Mouse (Mus musculus) midbrain, embryonic 12.5 days (tissue): ENCODE measurements around the gene Cript. TPM values are rescaled to one million over a fixed set of nuclear protein-coding genes. Genes with fewer than 3 reads are reported as not detected.

ENCODE experiments used
- ATAC-seq: fragments of 200-750 bp; cut with Nextera tagmentation; 2 replicates; pipeline ENCODE4 v1.8.0; 2017; ENCODE audit warnings: low read depth, moderate TSS enrichment, moderate library complexity; ENCODE audit not compliant: low FRiP score
- H3K27ac ChIP-seq: fragments of 300-500 bp; sonication (generic); replicated peaks from 2 replicates; pipeline ENCODE4 v1.5.1; 2016; ENCODE audit warnings: mild to moderate bottlenecking
- H3K27me3 ChIP-seq: fragments of 300-500 bp; sonication (generic); 2 replicates; pipeline ENCODE4 v1.6.1; 2016; ENCODE audit warnings: mild to moderate bottlenecking
- H3K36me3 ChIP-seq: fragments of 300-500 bp; sonication (generic); 2 replicates; pipeline ENCODE4 v1.6.1; 2016
- H3K4me1 ChIP-seq: fragments of 300-500 bp; sonication (generic); 2 replicates; pipeline ENCODE4 v1.6.1; 2016
- H3K4me2 ChIP-seq: fragments of 300-500 bp; sonication (generic); replicated peaks from 2 replicates; pipeline ENCODE4 v1.6.1; 2016; ENCODE audit warnings: mild to moderate bottlenecking, moderate library complexity
- H3K4me3 ChIP-seq: fragments of 300-500 bp; sonication (generic); 2 replicates; pipeline ENCODE4 v1.5.1; 2016; ENCODE audit warnings: mild to moderate bottlenecking
- H3K9ac ChIP-seq: fragments of 300-500 bp; sonication (generic); replicated peaks from 2 replicates; pipeline ENCODE4 v1.6.1; 2016; ENCODE audit warnings: mild to moderate bottlenecking, moderate library complexity
- H3K9me3 ChIP-seq: fragments of 300-500 bp; sonication (generic); 2 replicates; pipeline ENCODE4 v1.6.1; 2016; ENCODE audit warnings: mild to moderate bottlenecking
- WGBS: fragments of 180-500 bp; shearing (Covaris S2); methylation state at CpG from one replicate; pipeline ENCODE4 v1.1.7; 2016; 5-methylcytosine and 5-hydroxymethylcytosine counted together
- polyA plus RNA-seq: library from polyadenylated mRNA; unstranded; fragments of >200 nt; fragmentation: Nextera tagmentation; extraction: Ambion mirVana; gene quantifications from 2 replicates; pipeline ENCODE4 v1.2.1, GENCODE M21; 2016

The Cript gene
- 194 and 209 TPM in 2 replicates for polyA plus RNA-seq

DNA sequence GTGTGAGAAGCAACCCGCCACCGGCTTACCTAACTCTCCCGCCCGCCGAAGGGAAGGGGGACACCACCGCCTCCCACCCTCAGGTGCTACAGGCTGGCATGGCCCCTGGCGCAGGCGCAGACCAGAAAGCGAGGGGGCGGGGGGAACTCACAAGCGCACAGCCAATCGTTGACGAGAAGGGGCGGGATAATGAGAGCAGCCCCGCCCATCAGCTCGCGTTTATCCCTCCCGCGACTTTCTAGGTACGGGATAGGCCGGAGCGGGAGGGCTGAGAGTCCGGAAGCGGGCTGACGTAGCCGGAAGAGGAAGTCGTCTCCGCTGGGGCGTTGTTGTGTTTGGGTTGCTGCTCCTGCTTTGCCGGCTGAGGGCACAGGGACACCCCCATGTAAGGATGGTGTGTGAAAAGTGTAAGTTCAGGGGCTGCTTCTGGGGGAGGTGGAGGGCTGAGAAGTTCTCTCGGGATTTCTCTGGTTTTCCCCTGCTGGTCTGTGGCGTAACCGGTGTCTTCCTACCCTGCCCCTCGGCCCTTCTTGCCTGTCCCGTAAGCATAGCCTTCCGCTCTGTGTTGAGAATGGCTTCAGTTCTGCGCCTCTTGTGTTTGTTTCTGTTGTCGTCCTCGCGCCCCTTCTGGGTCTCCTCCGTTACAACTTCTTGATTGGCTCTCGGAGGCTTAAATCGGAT, at the start of gene Cript, which contains the start of gene Pigf:
Cript (plus strand) TSS at position 282 of the 681 bp plus-strand sequence.
Pigf (minus strand) TSS at position 138 of the 681 bp plus-strand sequence.
- Histone ChIP-seq H3K27ac (no peak within 1 kb of the TSS), H3K36me3 (peaks cover 16% of the 10 kb centered on the region), H3K9ac (peak within 1 kb of the TSS; percentile 84), H3K4me1 (peaks cover 17% of the 10 kb centered on the region), H3K4me2 (peak within 1 kb of the TSS; percentile 97), H3K9me3 (no peaks in the 10 kb centered on the region), H3K27me3 (no peaks in the 10 kb centered on the region), H3K4me3 (peak within 1 kb of the TSS; percentile 85)
- under 1% methylated on average over 39 of the region's 43 CpGs for WGBS
- peak; percentile 99 for ATAC-seq

DNA sequence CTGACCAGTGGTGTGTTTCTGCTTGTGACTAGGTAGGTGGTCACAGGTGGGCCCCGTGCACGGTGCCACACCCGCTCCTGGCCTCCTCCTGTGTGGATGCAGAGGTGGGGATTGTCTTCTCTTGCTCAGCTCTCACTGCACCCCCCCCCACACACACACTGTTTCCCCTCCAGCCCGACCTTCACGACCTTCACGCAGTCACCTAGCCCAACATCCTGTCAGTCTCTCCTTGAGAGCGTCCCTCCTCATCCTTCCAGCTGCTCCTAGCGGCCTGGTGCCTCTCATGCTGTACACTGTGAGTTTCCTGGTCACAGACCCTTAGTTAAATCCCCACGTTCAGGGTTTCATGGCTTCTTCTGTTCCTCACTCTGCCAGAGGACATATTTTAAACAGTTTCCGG, 49.0 kb upstream of the Cript start:
- WGBS, result 82% methylated on average over 10 of the region's 10 CpGs
- Histone ChIP-seq H3K4me3 (no peak overlapping the region), H3K9me3 (no peaks in the 10 kb centered on the region), H3K27me3 (no peaks in the 10 kb centered on the region), H3K36me3 (peaks cover 27% of the 10 kb centered on the region), H3K27ac (no peak overlapping the region), H3K4me2 (no peak overlapping the region), H3K4me1 (no peaks in the 10 kb centered on the region; the same call in 1 of the 2 replicates), H3K9ac (no peak overlapping the region)
- ATAC-seq, result no peak

DNA sequence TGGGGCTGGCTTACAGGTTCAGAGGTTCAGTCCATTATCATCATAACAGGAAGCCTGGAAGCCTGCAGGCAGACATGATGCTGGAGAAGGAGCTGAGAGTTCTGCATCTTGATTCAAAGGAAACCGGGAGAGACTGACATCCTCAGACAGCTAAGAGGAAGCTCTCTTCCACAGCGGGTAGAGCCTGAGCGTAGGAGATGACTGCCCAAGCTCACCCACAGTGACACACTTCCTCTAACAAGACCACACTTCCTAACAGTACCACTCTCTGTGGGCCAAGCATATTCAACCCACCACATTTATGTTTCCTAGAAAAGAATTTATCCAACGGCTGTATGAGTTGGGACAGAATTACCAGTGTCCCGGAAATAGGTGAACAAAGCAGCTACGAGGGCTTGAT, 46.9 kb upstream of the Cript start:
- WGBS, result 85% methylated on average over 6 of the region's 6 CpGs
- no peak overlapping the region for H3K9ac ChIP-seq
- no peaks in the 10 kb centered on the region for H3K27me3 ChIP-seq
- peaks cover 36% of the 10 kb centered on the region for H3K36me3 ChIP-seq
- no peaks in the 10 kb centered on the region; the same call in 1 of the 2 replicates for H3K4me1 ChIP-seq
- H3K9me3 ChIP-seq, result no peaks in the 10 kb centered on the region
- no peak overlapping the region for H3K27ac ChIP-seq
- H3K4me3 ChIP-seq, result no peak overlapping the region
- no peak overlapping the region for H3K4me2 ChIP-seq
- ATAC-seq, result no peak

DNA sequence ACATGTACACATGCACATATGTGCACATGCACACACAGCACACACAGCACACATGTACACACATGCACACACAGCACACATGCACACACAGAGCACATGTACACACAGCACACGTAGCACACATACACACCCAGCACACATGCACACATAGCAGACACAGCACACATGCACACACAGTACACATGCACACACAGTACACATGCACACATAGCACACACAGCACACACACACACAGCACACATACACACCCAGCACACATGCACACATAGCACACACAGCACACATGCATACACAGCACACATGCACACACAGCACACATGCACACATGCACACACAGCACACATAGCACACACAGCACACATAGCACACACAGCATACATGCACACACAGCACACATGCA, 44.1 kb upstream of the Cript start:
- Histone ChIP-seq H3K4me3 (no peak overlapping the region), H3K27me3 (no peaks in the 10 kb centered on the region), H3K27ac (no peak overlapping the region), H3K9ac (no peak overlapping the region), H3K4me1 (peaks cover 3% of the 10 kb centered on the region; the same call in 1 of the 2 replicates), H3K4me2 (no peak overlapping the region), H3K36me3 (peaks cover 15% of the 10 kb centered on the region), H3K9me3 (no peaks in the 10 kb centered on the region)
- WGBS, result 100% methylated on average over 1 of the region's 1 CpGs
- ATAC-seq, result no peak

DNA sequence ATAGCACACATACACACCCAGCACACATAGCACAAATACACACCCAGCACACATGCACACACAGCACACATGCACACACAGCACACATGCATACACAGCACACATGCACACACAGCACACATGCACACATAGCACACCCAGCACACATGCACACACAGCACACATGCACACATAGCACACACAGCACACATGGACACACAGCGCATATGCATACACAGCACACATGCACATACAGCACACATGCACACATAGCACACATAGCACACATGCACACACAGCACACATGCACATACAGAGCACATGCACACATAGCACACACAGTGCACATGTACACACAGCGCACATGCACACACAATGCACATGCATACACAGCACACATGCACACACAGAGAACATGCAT, 43.6 kb upstream of the Cript start:
- Histone ChIP-seq H3K4me3 (no peak overlapping the region), H3K9ac (no peak overlapping the region), H3K36me3 (peaks cover 14% of the 10 kb centered on the region), H3K4me1 (peaks cover 8% of the 10 kb centered on the region), H3K4me2 (no peak overlapping the region), H3K27ac (no peak overlapping the region), H3K9me3 (no peaks in the 10 kb centered on the region), H3K27me3 (no peaks in the 10 kb centered on the region)
- 96% methylated on average over 2 of the region's 2 CpGs for WGBS
- no peak for ATAC-seq

DNA sequence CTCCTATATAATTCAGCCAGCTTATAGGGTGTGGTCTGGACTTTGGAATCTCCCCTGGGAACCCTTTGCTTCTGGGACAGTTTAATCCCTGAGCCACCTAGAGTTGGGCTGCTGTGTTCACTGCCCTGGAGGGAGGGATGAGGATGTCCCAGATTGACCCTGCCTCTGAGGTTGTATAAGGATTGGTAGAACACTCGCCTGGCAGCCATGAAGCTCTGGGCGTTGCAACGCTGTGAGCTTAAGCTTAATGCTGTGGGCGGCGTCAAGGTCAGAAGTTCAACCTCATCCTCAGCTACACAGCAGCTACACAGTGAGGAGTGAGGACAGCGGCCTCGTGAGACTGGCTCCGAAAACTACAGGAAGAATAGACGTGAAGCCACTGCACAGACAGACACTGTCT, 42.9 kb upstream of the Cript start:
- no peak overlapping the region for H3K9ac ChIP-seq
- no peak for ATAC-seq
- no peak overlapping the region for H3K4me2 ChIP-seq
- H3K4me1 ChIP-seq, result peaks cover 15% of the 10 kb centered on the region
- no peaks in the 10 kb centered on the region for H3K9me3 ChIP-seq
- peaks cover 14% of the 10 kb centered on the region for H3K36me3 ChIP-seq
- WGBS, result 71% methylated on average over 9 of the region's 9 CpGs
- no peak overlapping the region for H3K4me3 ChIP-seq
- no peak overlapping the region for H3K27ac ChIP-seq
- H3K27me3 ChIP-seq, result no peaks in the 10 kb centered on the region

DNA sequence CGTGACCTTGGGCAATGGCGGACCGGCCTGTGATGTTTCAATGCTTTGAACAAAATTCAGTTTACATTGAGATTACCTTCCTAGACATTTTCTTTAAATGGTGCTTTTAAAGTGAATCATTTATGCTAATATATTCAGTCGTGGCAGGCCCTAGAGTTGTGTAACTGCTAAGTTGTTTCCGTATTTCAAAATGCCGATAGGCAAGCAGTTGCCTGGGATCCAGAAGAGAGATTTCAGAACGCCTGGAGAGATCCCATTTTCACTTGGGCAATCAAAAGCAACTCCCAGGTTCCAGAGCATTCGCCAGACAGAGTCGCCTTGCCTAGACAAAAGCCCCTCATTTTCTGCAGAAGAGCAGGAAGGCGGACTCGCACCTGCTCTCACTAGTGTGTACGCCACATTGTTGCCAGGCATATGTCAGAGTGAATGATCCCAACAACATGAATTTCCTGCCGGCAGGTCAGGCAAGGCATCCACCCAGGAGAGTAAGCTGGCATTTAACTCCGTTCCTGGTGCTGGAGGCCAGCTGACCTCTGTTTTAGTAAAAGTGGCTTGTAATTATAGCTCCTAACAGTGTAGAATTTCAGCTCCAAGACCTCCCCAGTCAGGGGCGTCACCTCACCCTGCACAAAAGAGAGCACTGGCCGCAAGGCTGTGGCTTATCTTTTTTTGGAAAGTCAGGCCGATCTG, 38.8 kb upstream of the Cript start:
- peak overlapping the region; percentile 62 for H3K27ac ChIP-seq
- H3K4me2 ChIP-seq, result peak overlapping the region; percentile 9; the same call in 1 of the 2 replicates
- peaks cover 9% of the 10 kb centered on the region; the same call in 1 of the 2 replicates for H3K36me3 ChIP-seq
- no peaks in the 10 kb centered on the region for H3K9me3 ChIP-seq
- no peak overlapping the region for H3K9ac ChIP-seq
- WGBS, result 38% methylated on average over 17 of the region's 17 CpGs
- ATAC-seq, result 0 out of 2 replicates have a peak, but pooled peaks have one; percentile 8
- peaks cover 26% of the 10 kb centered on the region for H3K4me1 ChIP-seq
- H3K4me3 ChIP-seq, result no peak overlapping the region
- no peaks in the 10 kb centered on the region for H3K27me3 ChIP-seq

DNA sequence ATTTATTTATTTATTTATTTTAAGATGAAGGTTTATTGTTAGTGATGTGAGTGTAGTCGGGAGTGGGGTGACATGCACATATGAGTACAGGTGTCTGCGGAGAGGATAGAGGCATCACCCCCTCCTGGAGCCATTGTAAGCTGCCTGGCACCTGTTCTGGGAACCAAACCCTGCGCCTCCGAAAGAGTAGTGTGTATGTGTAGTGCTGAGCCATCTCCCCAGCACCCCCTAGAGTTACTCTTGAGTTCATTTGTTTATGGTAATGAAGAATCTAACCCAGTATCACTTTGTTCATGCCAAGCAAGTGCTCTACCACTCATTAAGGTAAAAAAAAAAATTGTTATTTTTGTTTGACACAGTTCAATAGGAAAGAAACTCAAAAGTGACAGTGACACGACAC, 37.2 kb upstream of the Cript start:
- Histone ChIP-seq H3K36me3 (0 out of 2 replicates have a peak, but pooled peaks cover under 1% of the 10 kb centered on the region), H3K27me3 (no peaks in the 10 kb centered on the region), H3K4me1 (peaks cover 26% of the 10 kb centered on the region), H3K27ac (peak overlapping the region; percentile 50; the same call in 1 of the 2 replicates), H3K9ac (no peak overlapping the region), H3K9me3 (no peaks in the 10 kb centered on the region), H3K4me2 (no peak overlapping the region), H3K4me3 (no peak overlapping the region)
- ATAC-seq, result peak; percentile 41
- 57% methylated on average over 5 of the region's 5 CpGs for WGBS

DNA sequence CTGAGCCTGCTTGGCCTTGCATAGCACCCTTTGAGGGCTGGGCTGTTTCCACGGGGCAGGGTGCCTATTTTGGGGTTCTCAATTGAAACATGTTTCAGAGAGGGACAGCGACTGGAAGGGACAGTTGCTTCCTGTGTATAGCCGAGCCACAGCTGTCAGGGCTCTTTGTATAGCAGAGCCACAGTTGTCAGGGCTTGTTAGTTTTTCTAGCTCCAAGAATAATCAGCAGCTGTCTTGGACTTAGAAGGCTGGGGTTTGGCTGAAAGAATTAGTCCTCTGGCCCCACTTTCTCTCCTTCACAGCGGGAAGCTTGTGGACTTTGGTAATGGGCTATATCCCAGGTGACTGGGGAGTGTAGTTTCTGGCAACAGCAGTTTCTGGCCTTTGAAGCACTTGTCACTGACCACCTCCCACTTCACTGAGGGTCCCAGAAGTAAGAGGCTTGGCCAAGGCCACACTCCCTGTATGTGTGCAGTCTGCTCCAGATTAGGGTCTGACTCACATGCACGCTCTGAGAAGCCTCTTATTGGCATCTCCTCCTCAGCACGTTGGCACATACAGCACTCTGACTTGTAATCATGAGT, 36.7 kb upstream of the Cript start:
- H3K27ac ChIP-seq, result peak overlapping the region; percentile 50

DNA sequence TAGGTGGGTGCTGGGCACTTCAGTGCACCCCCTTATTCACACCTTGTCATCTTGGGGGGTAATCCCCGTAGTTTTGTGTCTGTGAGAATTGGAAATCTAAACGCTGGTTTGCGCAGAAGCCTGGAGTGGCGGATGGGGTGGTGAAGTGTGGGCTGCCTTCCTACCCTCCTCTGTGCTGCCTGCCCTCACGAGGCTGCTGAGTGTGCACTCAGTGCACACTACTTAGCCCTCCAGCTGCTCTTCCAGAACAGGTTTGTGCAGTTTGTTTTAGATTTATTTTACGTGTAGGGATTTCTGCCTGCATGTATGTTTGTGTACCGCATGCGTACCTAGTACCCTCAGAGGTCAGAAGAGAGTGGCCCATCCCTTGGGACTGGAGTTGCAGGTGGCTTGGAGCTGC, 34.0 kb upstream of the Cript start:
- H3K27me3 ChIP-seq, result no peaks in the 10 kb centered on the region
- ATAC-seq, result no peak
- no peaks in the 10 kb centered on the region for H3K9me3 ChIP-seq
- H3K27ac ChIP-seq, result no peak overlapping the region
- no peaks in the 10 kb centered on the region for H3K36me3 ChIP-seq
- 93% methylated on average over 8 of the region's 8 CpGs for WGBS
- no peak overlapping the region for H3K4me3 ChIP-seq
- H3K9ac ChIP-seq, result no peak overlapping the region
- peaks cover 22% of the 10 kb centered on the region for H3K4me1 ChIP-seq
- H3K4me2 ChIP-seq, result no peak overlapping the region

More for the DNA sequence above, 36.7 kb upstream of the Cript start:
- no peaks in the 10 kb centered on the region for H3K9me3 ChIP-seq
- H3K27me3 ChIP-seq, result no peaks in the 10 kb centered on the region
- H3K4me2 ChIP-seq, result no peak overlapping the region
- no peak overlapping the region for H3K9ac ChIP-seq
- 46% methylated on average over 6 of the region's 6 CpGs for WGBS
- H3K36me3 ChIP-seq, result no peaks in the 10 kb centered on the region
- ATAC-seq, result peak; percentile 91
- H3K4me3 ChIP-seq, result no peak overlapping the region
- peaks cover 26% of the 10 kb centered on the region for H3K4me1 ChIP-seq

DNA sequence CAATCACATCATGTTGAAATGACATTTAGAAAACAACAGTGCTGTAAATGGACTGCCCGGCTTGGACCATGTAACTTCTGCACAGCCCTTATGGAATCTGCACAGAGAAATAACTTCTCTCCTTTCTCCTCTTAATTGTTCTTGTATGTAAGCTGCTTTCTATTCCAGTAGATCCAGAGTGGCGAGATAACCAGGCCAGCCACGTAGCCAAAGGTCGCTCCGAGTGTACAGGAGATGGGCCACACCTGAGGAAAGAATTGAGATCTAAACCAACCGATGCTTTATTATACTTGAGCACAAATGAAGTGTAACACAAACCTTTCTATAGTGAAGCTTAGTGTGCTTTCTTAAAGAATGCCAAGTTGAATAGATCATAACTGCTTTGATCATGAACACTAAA, 28.0 kb upstream of the Cript start:
- no peak overlapping the region for H3K4me3 ChIP-seq
- 94% methylated on average over 6 of the region's 6 CpGs for WGBS
- ATAC-seq, result no peak

DNA sequence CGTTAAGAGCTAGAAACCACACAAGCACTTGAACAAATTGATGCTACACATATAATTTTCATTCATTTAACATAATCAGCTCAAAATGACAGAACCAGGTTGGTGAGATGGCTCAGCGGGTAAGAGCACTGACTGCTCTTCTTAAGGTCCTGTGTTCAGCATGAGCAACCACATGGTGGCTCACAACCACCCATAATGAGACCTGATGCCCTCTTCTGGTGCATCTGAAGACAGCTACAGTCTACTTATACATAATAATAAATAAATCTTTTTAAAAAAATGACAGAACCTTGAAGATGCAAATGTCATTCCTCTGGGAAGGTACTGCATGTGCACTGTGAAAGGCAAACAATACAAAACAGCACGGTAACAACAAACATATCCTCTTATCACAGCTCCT, 16.4 kb upstream of the Cript start:
- ATAC-seq, result no peak
- Histone ChIP-seq H3K9me3 (no peaks in the 10 kb centered on the region), H3K27me3 (no peaks in the 10 kb centered on the region), H3K36me3 (peaks cover 17% of the 10 kb centered on the region; the same call in 1 of the 2 replicates), H3K4me3 (no peak overlapping the region), H3K9ac (no peak overlapping the region), H3K4me1 (no peaks in the 10 kb centered on the region), H3K27ac (no peak overlapping the region), H3K4me2 (no peak overlapping the region)
- WGBS, result 92% methylated on average over 3 of the region's 3 CpGs

More for the DNA sequence above, 28.0 kb upstream of the Cript start:
- H3K27me3 ChIP-seq, result no peaks in the 10 kb centered on the region
- H3K4me1 ChIP-seq, result no peaks in the 10 kb centered on the region
- H3K36me3 ChIP-seq, result peaks cover 23% of the 10 kb centered on the region; the same call in 1 of the 2 replicates
- H3K9me3 ChIP-seq, result no peaks in the 10 kb centered on the region
- H3K4me2 ChIP-seq, result no peak overlapping the region
- no peak overlapping the region for H3K27ac ChIP-seq
- no peak overlapping the region for H3K9ac ChIP-seq
